In genomic region chr4:155148453-155148852, GRCm38 (mm10) we compare ENCODE assay signal across 18 mouse cellular contexts.
DNase-seq lines count a peak whose midpoint lies in the region; ATAC-seq and TF ChIP-seq lines count a peak whose summit lies in the region.
"Had no signal": no experiment of that assay in that cellular context is flagged by ENCODE, and none has a peak within 500 bp of the region (broad histone marks: within the 10 kb centered on the region; RNA-seq: fewer than 3 reads in every experiment).

No protein-coding gene starts in this region.

- H3K9ac ChIP-seq in kidney, embryonic 15.5 days: no peak overlapping the region
- no peak overlapping the region for H3K9ac ChIP-seq in MEL (ENCODE audit: control insufficient read depth, low read depth, low read length, poor library complexity, severe bottlenecking)
- no peak overlapping the region for H3K9ac ChIP-seq in embryonic facial prominence, embryonic 13.5 days
- 0 out of 2 replicates have a peak overlapping the region, but pooled peaks have one; percentile 3 for H3K9ac ChIP-seq in limb, embryonic 12.5 days (replicated peaks)
- H3K9ac ChIP-seq: forebrain, embryonic 15.5 days; heart, embryonic 15.5 days; hindbrain, embryonic 14.5 days; neural tube, embryonic 12.5 days had no signal

- H3K27me3 ChIP-seq in kidney, embryonic 15.5 days: no peaks in the 10 kb centered on the region
- H3K27me3 ChIP-seq in MEL (ENCODE audit: control insufficient read depth in 1 of 2, insufficient read depth in 2 of 2, low read length in 2 of 2): no peaks in the 10 kb centered on the region
- H3K27me3 ChIP-seq in embryonic facial prominence, embryonic 13.5 days: no peaks in the 10 kb centered on the region
- peaks cover 13% of the 10 kb centered on the region for H3K27me3 ChIP-seq in limb, embryonic 12.5 days
- H3K27me3 ChIP-seq: forebrain, embryonic 15.5 days; heart, embryonic 15.5 days; neural tube, embryonic 12.5 days; Patski had no signal

- peaks cover 7% of the 10 kb centered on the region for H3K36me3 ChIP-seq in kidney, embryonic 15.5 days
- peaks cover 0 to 5% of the 10 kb centered on the region in 2 experiments; a peak in 2 of 4 replicates for H3K36me3 ChIP-seq in MEL (ENCODE audit: control insufficient read depth in 1 of 2, insufficient read depth in 2 of 2, low read length in 2 of 2)
- H3K36me3 ChIP-seq in embryonic facial prominence, embryonic 13.5 days: peaks cover 14% of the 10 kb centered on the region
- peaks cover 13% of the 10 kb centered on the region; the same call in 1 of the 2 replicates for H3K36me3 ChIP-seq in limb, embryonic 12.5 days
- H3K36me3 ChIP-seq: forebrain, embryonic 15.5 days; heart, embryonic 15.5 days; neural tube, embryonic 12.5 days had no signal

- TF ChIP-seq EP300 in MEL (IDR thresholded peaks at IDR 0.05; ENCODE audit: low read depth in 1 of 2, low read length in 2 of 2): peak; percentile 40 to 48; a peak in 3 of 4 replicates

- no peak overlapping the region for H3K4me3 ChIP-seq in kidney, embryonic 15.5 days (replicated peaks)
- no peak overlapping the region for H3K4me3 ChIP-seq in MEL (ENCODE audit: control insufficient read depth in 1 of 2, insufficient read depth in 1 of 2, low read depth in 2 of 2, low read length in 2 of 2)
- H3K4me3 ChIP-seq in embryonic facial prominence, embryonic 13.5 days: no peak overlapping the region
- H3K4me3 ChIP-seq in limb, embryonic 12.5 days (replicated peaks): no peak overlapping the region
- H3K4me3 ChIP-seq: erythroblast, embryonic 14.5 days; forebrain, embryonic 15.5 days; heart, embryonic 15.5 days; neural tube, embryonic 12.5 days had no signal

- TF ChIP-seq CTCF in MEL (IDR thresholded peaks at IDR 0.05 in 2 of 3, conservative IDR thresholded peaks at IDR 0.05 in 1 of 3; ENCODE audit: control insufficient read depth in 1 of 3, insufficient read depth in 1 of 3, low read depth in 2 of 3, low read length in 3 of 3, poor library complexity in 1 of 3, severe bottlenecking in 1 of 3): no peak

- no peaks in the 10 kb centered on the region for H3K9me3 ChIP-seq in kidney, embryonic 15.5 days (replicated peaks)
- no peaks in the 10 kb centered on the region for H3K9me3 ChIP-seq in MEL (replicated peaks; ENCODE audit: insufficient read depth, low read length)
- H3K9me3 ChIP-seq in embryonic facial prominence, embryonic 13.5 days: no peaks in the 10 kb centered on the region
- H3K9me3 ChIP-seq in limb, embryonic 12.5 days: no peaks in the 10 kb centered on the region
- H3K9me3 ChIP-seq: forebrain, embryonic 15.5 days; heart, embryonic 15.5 days; neural tube, embryonic 12.5 days had no signal

- peaks cover 70% of the 10 kb centered on the region for H3K4me1 ChIP-seq in kidney, embryonic 15.5 days
- H3K4me1 ChIP-seq in MEL (ENCODE audit: control insufficient read depth in 1 of 2, insufficient read depth in 2 of 2, low read length in 2 of 2): peaks cover 13 to 24% of the 10 kb centered on the region in 2 experiments
- peaks cover 69% of the 10 kb centered on the region for H3K4me1 ChIP-seq in embryonic facial prominence, embryonic 13.5 days
- peaks cover 70% of the 10 kb centered on the region for H3K4me1 ChIP-seq in limb, embryonic 12.5 days (replicated peaks)

- TF ChIP-seq POLR2A in MEL (IDR thresholded peaks at IDR 0.05; ENCODE audit: control insufficient read depth in 1 of 2, insufficient read depth in 1 of 2, low read depth in 1 of 2, low read length in 2 of 2, poor library complexity in 1 of 2): no peak

- peaks cover 5% of the 10 kb centered on the region; the same call in 1 of the 2 replicates for H3K79me2 ChIP-seq in MEL (ENCODE audit: control insufficient read depth, insufficient read depth, low read length, poor library complexity)

- DNase-seq in kidney, adult 18-20 months: no peak
- no peak for DNase-seq in MEL (ENCODE audit: low read depth, low spot score)
- no peak for DNase-seq in right cerebral cortex, adult 2 months (ENCODE audit: low spot score in 2 of 2)
- no peak for DNase-seq in frontal cortex, adult 2 months (ENCODE audit: extremely low spot score in 1 of 2, low spot score in 1 of 2)
- DNase-seq: cerebellum, adult 9-10 months; layer of hippocampus, adult 9-11 months; thymus, postnatal 36 days had no signal

- no peak overlapping the region for H3K4me2 ChIP-seq in kidney, embryonic 15.5 days
- H3K4me2 ChIP-seq in embryonic facial prominence, embryonic 13.5 days: no peak overlapping the region
- no peak overlapping the region for H3K4me2 ChIP-seq in limb, embryonic 12.5 days
- H3K4me2 ChIP-seq: forebrain, embryonic 15.5 days; heart, embryonic 15.5 days; hindbrain, embryonic 14.5 days; liver, embryonic 11.5 days; neural tube, embryonic 12.5 days had no signal

- peak overlapping the region; percentile 88 for H3K27ac ChIP-seq in kidney, embryonic 15.5 days
- H3K27ac ChIP-seq in MEL (ENCODE audit: control insufficient read depth, low read depth, low read length): no peak overlapping the region
- peak overlapping the region; percentile 92; the same call in 1 of the 2 replicates for H3K27ac ChIP-seq in embryonic facial prominence, embryonic 13.5 days
- no peak overlapping the region for H3K27ac ChIP-seq in limb, embryonic 12.5 days
- H3K27ac ChIP-seq: forebrain, embryonic 15.5 days; hindbrain, embryonic 14.5 days; neural tube, embryonic 12.5 days had no signal

- WGBS in kidney, embryonic 15.5 days: 84% methylated on average over 4 of the region's 4 CpGs
- 81% methylated on average over 4 of the region's 4 CpGs for WGBS in embryonic facial prominence, embryonic 13.5 days
- 72% methylated on average over 4 of the region's 4 CpGs for WGBS in limb, embryonic 12.5 days

- ATAC-seq in kidney, embryonic 15.5 days (replicated peaks; ENCODE audit: low FRiP score): no peak
- ATAC-seq in embryonic facial prominence, embryonic 13.5 days (ENCODE audit: insufficient number of reproducible peaks, insufficient read depth, low FRiP score, low TSS enrichment, low read depth): no peak
- ATAC-seq in limb, embryonic 12.5 days (ENCODE audit: insufficient number of reproducible peaks, insufficient read depth, low FRiP score, low TSS enrichment, low read depth): no peak
- no peak for ATAC-seq in erythroblast, adult 5-6 weeks (replicated peaks; ENCODE audit: low FRiP score, poor library complexity, severe bottlenecking)
- ATAC-seq: forebrain, embryonic 15.5 days; Patski had no signal

- no peak for TF ChIP-seq RAD21 in MEL (IDR thresholded peaks at IDR 0.05; ENCODE audit: low read depth, low read length)

TF ChIP-seq in MEL, 35 proteins besides CTCF, POLR2A, EP300 and RAD21:
- TF ChIP-seq MEF2A (IDR thresholded peaks at IDR 0.05; ENCODE audit: extremely low read depth, insufficient replicate concordance, low read depth, low read length, poor library complexity, severe bottlenecking) (no peak), MXI1 (IDR thresholded peaks at IDR 0.05; ENCODE audit: low read depth, low read length) (no peak), GATA1 (IDR thresholded peaks at IDR 0.05; ENCODE audit: low read depth, low read length) (peak; percentile 62), POLR2AphosphoS5 (IDR thresholded peaks at IDR 0.05; ENCODE audit: borderline replicate concordance, low read depth, low read length) (no peak), KAT2A (conservative IDR thresholded peaks at IDR 0.05; ENCODE audit: low read depth, low read length) (no peak), MAFK (IDR thresholded peaks at IDR 0.05; ENCODE audit: borderline replicate concordance, low read depth, low read length) (no peak), UBTF (IDR thresholded peaks at IDR 0.05; ENCODE audit: borderline replicate concordance, insufficient read depth, low read depth, low read length) (no peak), ELF1 (IDR thresholded peaks at IDR 0.05; ENCODE audit: low read depth, low read length) (no peak), ETS1 (IDR thresholded peaks at IDR 0.05; ENCODE audit: low read depth, low read length) (peak; percentile 29; the same call in 1 of the 2 replicates), JUND (IDR thresholded peaks at IDR 0.05; ENCODE audit: low read depth, low read length) (no peak), ZKSCAN1 (IDR thresholded peaks at IDR 0.05; ENCODE audit: low read depth, low read length) (no peak), ZNF384 (IDR thresholded peaks at IDR 0.05; ENCODE audit: low read depth, low read length) (no peak), USF2 (IDR thresholded peaks at IDR 0.05; ENCODE audit: borderline replicate concordance in 1 of 2, insufficient read depth in 1 of 2, low read depth in 1 of 2, low read length in 2 of 2) (0 out of 4 replicates have a peak, but pooled peaks of 1 of the 2 experiments have one; percentile 43), ZC3H11A (IDR thresholded peaks at IDR 0.05; ENCODE audit: low read depth, low read length) (no peak), TCF12 (IDR thresholded peaks at IDR 0.05; ENCODE audit: low read depth, low read length) (0 out of 2 replicates have a peak, but pooled peaks have one; percentile 18), MYC (IDR thresholded peaks at IDR 0.05; ENCODE audit: low read depth, low read length) (no peak), NRF1 (IDR thresholded peaks at IDR 0.05; ENCODE audit: insufficient read depth, low read depth, low read length, poor library complexity, severe bottlenecking) (no peak), USF1 (IDR thresholded peaks at IDR 0.05; ENCODE audit: low read depth, low read length) (peak; percentile 88), MAX (IDR thresholded peaks at IDR 0.05; ENCODE audit: low read length) (no peak), BHLHE40 (IDR thresholded peaks at IDR 0.05; ENCODE audit: borderline replicate concordance, low read depth, low read length) (peak; percentile 87), MYB (IDR thresholded peaks at IDR 0.05; ENCODE audit: low read depth, low read length) (no peak), E2F4 (IDR thresholded peaks at IDR 0.05; ENCODE audit: borderline replicate concordance, low read depth, low read length) (no peak), NELFE (IDR thresholded peaks at IDR 0.05; ENCODE audit: low read depth, low read length) (no peak), SMC3 (IDR thresholded peaks at IDR 0.05; ENCODE audit: low read depth, low read length) (no peak), ZMIZ1 (IDR thresholded peaks at IDR 0.05; ENCODE audit: low read depth, low read length) (no peak), POLR2AphosphoS2 (IDR thresholded peaks at IDR 0.05; ENCODE audit: low read length) (no peak), TAL1 (IDR thresholded peaks at IDR 0.05; ENCODE audit: low read length) (no peak)

Comparison
In these comparisons a context has a peak if more than half of its experiments do, and no peak if none do; other contexts are left out.
1. H3K27ac ChIP-seq: peak in kidney, embryonic 15.5 days (single experiment) and embryonic facial prominence, embryonic 13.5 days (single experiment); none in MEL (single experiment) and limb, embryonic 12.5 days (single experiment).